Mouse (Mus musculus): Measurements from ENCODE around the gene Lrig1.
"Not testable (repeated sequence)": the region's sequence is repeated elsewhere in the genome, so short reads cannot be mapped to it uniquely, and the experiment has no call there.

Gene Lrig1

GRCm38 (mm10) chr6:94577991-94578390, 122.0 kb downstream of the Lrig1 start:
- no peak for DNase-seq (ENCODE audit: extremely low read depth, low read depth)

- no peak for DNase-seq (ENCODE audit: extremely low read depth, low read depth)
Measured at GRCm38 (mm10) chr6:94575526-94576166, 124.3 kb downstream of the Lrig1 start.

GRCm38 (mm10) chr6:94568040-94568439, 131.9 kb downstream of the Lrig1 start:
- no peak for DNase-seq (ENCODE audit: extremely low read depth, low read depth)

- DNase-seq (ENCODE audit: extremely low read depth, low read depth): no peak
Measured at GRCm38 (mm10) chr6:94565766-94566165, 134.2 kb downstream of the Lrig1 start.

- no peak for DNase-seq (ENCODE audit: extremely low read depth, low read depth)
Measured at GRCm38 (mm10) chr6:94563203-94563940, 136.6 kb downstream of the Lrig1 start.

GRCm38 (mm10) chr6:94561346-94561745, 138.6 kb downstream of the Lrig1 start:
- no peak for DNase-seq (ENCODE audit: extremely low read depth, low read depth)

- no peak for DNase-seq (ENCODE audit: extremely low read depth, low read depth)
Measured at GRCm38 (mm10) chr6:94560896-94561295, 139.1 kb downstream of the Lrig1 start.

GRCm38 (mm10) chr6:94558603-94559002, 141.4 kb downstream of the Lrig1 start:
- not testable (repeated sequence) for DNase-seq (ENCODE audit: extremely low read depth, low read depth)

Measured in MEL-GATA-1-ER (cell line).